Mouse (Mus musculus) stomach, embryonic 15.5 days (tissue): Measurements from ENCODE around the gene Adamts4. TPM values are rescaled to one million over a fixed set of nuclear protein-coding genes. Genes with fewer than 3 reads are reported as not detected.

Source experiments
- ATAC-seq: fragments of 200-750 bp; cut with Nextera tagmentation; 2 replicates; pipeline ENCODE4 v1.8.0; 2017; ENCODE audit warnings: low read depth, moderate number of reproducible peaks, moderate TSS enrichment; ENCODE audit not compliant: insufficient read depth, low FRiP score
- H3K27ac ChIP-seq: fragments of 300-500 bp; sonication (generic); 2 replicates; pipeline ENCODE4 v1.5.1; 2015; ENCODE audit warnings: mild to moderate bottlenecking, inconsistent platforms
- H3K27me3 ChIP-seq: fragments of 300-500 bp; sonication (generic); replicated peaks from 2 replicates; pipeline ENCODE4 v1.6.1; 2015; ENCODE audit warnings: inconsistent platforms
- H3K36me3 ChIP-seq: fragments of 300-500 bp; sonication (generic); 2 replicates; pipeline ENCODE4 v1.6.1; 2015; ENCODE audit warnings: inconsistent platforms
- H3K4me1 ChIP-seq: fragments of 300-500 bp; sonication (generic); 2 replicates; pipeline ENCODE4 v1.6.1; 2015; ENCODE audit warnings: inconsistent platforms
- H3K4me2 ChIP-seq: fragments of 300-500 bp; sonication (generic); 2 replicates; pipeline ENCODE4 v1.6.1; 2015; ENCODE audit warnings: mild to moderate bottlenecking, inconsistent platforms
- H3K4me3 ChIP-seq: fragments of 300-500 bp; sonication (generic); replicated peaks from 2 replicates; pipeline ENCODE4 v1.5.1; 2015; ENCODE audit warnings: inconsistent platforms
- H3K9ac ChIP-seq: fragments of 300-500 bp; sonication (generic); 2 replicates; pipeline ENCODE4 v1.6.1; 2015; ENCODE audit warnings: inconsistent platforms
- H3K9me3 ChIP-seq: fragments of 300-500 bp; sonication (generic); 2 replicates; pipeline ENCODE4 v1.6.1; 2016; ENCODE audit warnings: inconsistent platforms
- WGBS: fragments of 180-500 bp; shearing (Covaris S2); methylation state at CpG from one replicate; pipeline ENCODE4 v1.1.7; 2015; 5-methylcytosine and 5-hydroxymethylcytosine counted together
- polyA plus RNA-seq: library from polyadenylated mRNA; unstranded; fragments of >200 nt; fragmentation: Nextera tagmentation; extraction: Ambion mirVana; gene quantifications from 2 replicates; pipeline ENCODE4 v1.2.1, GENCODE M21; 2015

Adamts4 gene
- polyA plus RNA-seq, 1 experiment from 2014 or later, result 8.8 TPM

GRCm38 (mm10) chr1:171282086-171282805, 32.0 kb downstream of the Adamts4 start:
- no peak overlapping the region for H3K9ac ChIP-seq
- H3K4me1 ChIP-seq, result peaks cover 27% of the 10 kb centered on the region
- peaks cover 32% of the 10 kb centered on the region for H3K36me3 ChIP-seq
- WGBS, result 72% methylated on average over 18 of the region's 18 CpGs
- no peaks in the 10 kb centered on the region for H3K27me3 ChIP-seq
- ATAC-seq, result no peak
- H3K4me3 ChIP-seq, result peak overlapping the region; percentile 72
- no peaks in the 10 kb centered on the region for H3K9me3 ChIP-seq
- H3K4me2 ChIP-seq, result peak overlapping the region; percentile 81; the same call in 1 of the 2 replicates
- H3K27ac ChIP-seq, result peak overlapping the region; percentile 90; the same call in 1 of the 2 replicates

- peaks cover 27% of the 10 kb centered on the region for H3K4me1 ChIP-seq
- H3K9ac ChIP-seq, result no peak overlapping the region
- no peak overlapping the region for H3K4me2 ChIP-seq
- H3K27me3 ChIP-seq, result no peaks in the 10 kb centered on the region
- no peak for ATAC-seq
- H3K36me3 ChIP-seq, result peaks cover 24% of the 10 kb centered on the region
- WGBS, result 90% methylated on average over 18 of the region's 18 CpGs
- no peak overlapping the region for H3K4me3 ChIP-seq
- H3K27ac ChIP-seq, result no peak overlapping the region
- H3K9me3 ChIP-seq, result no peaks in the 10 kb centered on the region
These were observed 33.3 kb downstream of the Adamts4 start for GRCm38 (mm10) chr1:171283188-171284160.

DNA sequence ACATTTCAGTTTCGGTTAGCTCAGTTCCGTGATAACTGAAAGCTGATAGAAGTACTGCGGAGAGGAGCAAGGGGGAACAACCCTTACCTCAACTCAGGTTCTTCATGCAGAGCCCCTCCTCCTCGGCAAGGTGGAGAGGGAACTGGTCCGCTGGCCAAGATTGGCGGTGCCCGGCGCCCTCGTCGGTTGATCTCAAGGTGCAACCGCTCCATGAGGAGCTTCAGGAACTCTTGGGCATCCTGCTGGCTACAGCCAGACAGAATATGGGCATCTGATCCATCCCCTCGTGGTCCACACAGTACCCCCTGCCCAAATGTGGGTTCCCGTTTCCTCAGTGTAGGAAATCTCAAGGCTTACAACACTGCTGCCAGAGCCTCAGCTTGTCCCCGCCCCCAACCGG, 34.3 kb downstream of the Adamts4 start:
- Histone ChIP-seq H3K9ac (no peak overlapping the region), H3K4me1 (peaks cover 24% of the 10 kb centered on the region), H3K27me3 (no peaks in the 10 kb centered on the region), H3K27ac (no peak overlapping the region), H3K9me3 (no peaks in the 10 kb centered on the region), H3K4me2 (no peak overlapping the region), H3K4me3 (no peak overlapping the region; the same call in 1 of the 2 replicates), H3K36me3 (peaks cover 31% of the 10 kb centered on the region)
- ATAC-seq, result no peak
- WGBS, result 87% methylated on average over 15 of the region's 15 CpGs

DNA sequence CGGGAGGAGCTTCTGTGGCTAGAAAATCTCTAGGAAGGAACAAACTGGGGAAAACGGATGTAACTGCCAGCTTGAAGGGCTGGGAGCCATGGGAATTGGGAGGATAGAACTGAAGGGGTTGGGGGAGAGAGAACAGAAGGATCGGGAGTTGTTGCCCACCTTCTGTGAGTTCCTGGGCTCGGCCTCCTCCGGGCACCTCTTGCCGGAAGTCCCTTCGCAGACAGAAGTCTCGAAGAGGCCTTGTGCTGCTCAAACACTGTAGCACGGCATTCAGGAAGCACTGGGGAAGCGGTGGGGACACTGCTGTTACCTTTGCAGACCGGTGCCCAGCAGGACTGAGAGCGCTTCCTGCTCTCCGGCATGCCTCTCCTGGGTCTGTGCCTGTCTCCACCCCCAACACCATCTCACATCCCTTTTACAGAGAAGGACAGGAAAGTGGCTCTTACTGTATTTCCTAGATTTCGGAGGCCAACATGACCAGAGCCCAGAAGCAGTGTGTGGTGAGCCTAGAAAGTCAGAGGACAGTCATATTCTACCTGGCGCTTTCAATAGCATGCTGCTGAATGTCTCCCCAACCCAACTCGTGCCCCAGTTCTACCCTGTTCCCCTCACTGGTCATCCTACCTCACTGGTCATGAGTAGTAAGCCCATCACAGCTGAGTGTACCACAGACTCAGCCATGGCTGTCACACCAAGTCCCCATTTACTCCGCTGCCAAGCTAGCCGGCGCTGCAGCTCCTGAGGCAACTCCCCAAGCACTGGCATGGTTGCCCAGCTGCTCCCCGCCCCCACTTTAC, 35.1 kb downstream of the Adamts4 start:
- Histone ChIP-seq H3K9me3 (no peaks in the 10 kb centered on the region), H3K4me2 (no peak overlapping the region), H3K4me3 (no peak overlapping the region; the same call in 1 of the 2 replicates), H3K9ac (no peak overlapping the region), H3K27me3 (no peaks in the 10 kb centered on the region), H3K27ac (no peak overlapping the region), H3K36me3 (peaks cover 33% of the 10 kb centered on the region), H3K4me1 (peaks cover 16% of the 10 kb centered on the region)
- 86% methylated on average over 20 of the region's 20 CpGs for WGBS
- no peak for ATAC-seq

DNA sequence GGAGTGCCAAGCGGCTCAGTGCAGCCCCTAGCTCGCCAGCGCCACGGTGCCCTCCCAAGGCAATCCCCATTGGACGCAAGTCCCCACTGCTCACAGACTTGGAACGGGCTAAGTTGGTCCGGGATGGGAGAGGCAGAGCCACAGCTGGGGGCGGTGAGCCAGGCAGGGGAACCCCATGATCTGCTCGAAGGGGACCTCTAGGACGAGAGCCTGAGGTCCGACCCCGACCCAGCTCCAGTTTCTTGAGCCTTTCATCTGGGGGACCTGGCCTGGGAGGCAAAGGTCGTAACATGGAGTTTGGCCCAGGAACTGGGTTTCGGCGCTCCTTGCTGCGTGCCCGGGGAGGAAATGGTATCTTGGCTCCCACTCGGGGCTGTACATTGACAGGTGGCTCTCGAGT, 36.3 kb downstream of the Adamts4 start:
- peaks cover 15% of the 10 kb centered on the region for H3K4me1 ChIP-seq
- no peaks in the 10 kb centered on the region for H3K9me3 ChIP-seq
- no peak overlapping the region for H3K27ac ChIP-seq
- H3K9ac ChIP-seq, result no peak overlapping the region
- no peaks in the 10 kb centered on the region for H3K27me3 ChIP-seq
- WGBS, result 87% methylated on average over 19 of the region's 19 CpGs
- H3K4me3 ChIP-seq, result peak overlapping the region; percentile 90
- peaks cover 33% of the 10 kb centered on the region for H3K36me3 ChIP-seq
- no peak for ATAC-seq
- H3K4me2 ChIP-seq, result peak overlapping the region; percentile 78

DNA sequence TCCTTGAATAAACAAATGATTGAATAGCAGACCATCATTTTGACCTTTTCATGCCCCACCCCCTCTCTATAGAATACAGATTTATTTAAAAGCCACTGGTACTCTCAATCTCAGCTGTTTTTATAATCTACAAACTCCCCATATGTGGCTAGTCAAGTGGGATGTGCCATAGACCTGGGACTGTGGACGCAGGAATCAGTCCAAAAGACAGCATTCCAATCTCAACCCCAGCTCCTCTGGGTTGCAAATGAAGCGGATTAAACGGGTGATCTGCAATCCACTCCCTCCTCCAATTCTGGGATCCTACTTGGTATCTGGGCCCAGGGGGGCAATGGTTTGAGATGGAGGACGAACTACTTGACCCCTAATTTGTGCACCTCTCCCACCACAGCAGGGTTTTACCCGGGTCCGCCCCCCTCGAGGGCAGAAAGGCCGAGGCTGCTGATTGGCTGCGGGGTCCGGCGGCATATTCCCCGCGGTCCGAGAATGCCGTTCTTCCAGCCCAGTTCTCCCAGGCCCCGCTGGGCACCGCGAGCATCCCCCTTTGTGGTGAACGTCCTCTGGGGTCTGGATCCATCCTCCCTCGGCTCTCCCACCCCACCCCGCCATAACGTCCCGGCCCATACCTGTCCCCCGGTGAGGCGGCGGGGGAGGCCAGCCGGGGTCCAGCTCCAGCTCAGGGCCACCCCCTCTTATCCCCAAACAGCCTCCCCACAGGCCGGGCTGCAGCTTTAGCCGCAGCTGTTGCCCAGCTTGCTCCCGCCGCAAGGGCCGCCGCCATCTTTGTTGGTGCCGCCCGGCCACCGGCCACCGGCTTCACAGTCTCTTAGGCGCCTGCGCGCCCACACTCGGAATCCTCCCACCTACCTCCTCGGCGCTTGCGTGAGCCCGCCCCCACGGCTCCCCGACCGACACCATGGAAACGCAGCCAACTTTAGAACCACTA, 37.2 kb downstream of the Adamts4 start, which contains the start of gene Usp21:
Gene Usp21, minus strand, starts transcription at position 856 of the 946 bp plus-strand sequence.
- peak within 1 kb of the TSS; percentile 86 for H3K27ac ChIP-seq
- WGBS, result under 1% methylated on average over 49 of the region's 49 CpGs
- peak within 1 kb of the TSS; percentile 90 for H3K4me3 ChIP-seq
- H3K4me1 ChIP-seq, result peaks cover 15% of the 10 kb centered on the region
- H3K9ac ChIP-seq, result peak within 1 kb of the TSS; percentile 89
- peak within 1 kb of the TSS; percentile 78 for H3K4me2 ChIP-seq
- no peaks in the 10 kb centered on the region for H3K9me3 ChIP-seq
- ATAC-seq, result peak; percentile 96
- no peaks in the 10 kb centered on the region for H3K27me3 ChIP-seq
- peaks cover 32% of the 10 kb centered on the region for H3K36me3 ChIP-seq

GRCm38 (mm10) chr1:171288328-171288727, 38.1 kb downstream of the Adamts4 start:
- H3K4me1 ChIP-seq, result peaks cover 17% of the 10 kb centered on the region
- H3K9me3 ChIP-seq, result no peaks in the 10 kb centered on the region
- no peak for ATAC-seq
- peaks cover 30% of the 10 kb centered on the region for H3K36me3 ChIP-seq
- H3K9ac ChIP-seq, result no peak overlapping the region
- H3K4me2 ChIP-seq, result peak overlapping the region; percentile 29
- peak overlapping the region; percentile 44; the same call in 1 of the 2 replicates for H3K27ac ChIP-seq
- H3K27me3 ChIP-seq, result no peaks in the 10 kb centered on the region
- WGBS, result 58% methylated on average over 4 of the region's 4 CpGs
- H3K4me3 ChIP-seq, result peak overlapping the region; percentile 90; the same call in 1 of the 2 replicates

GRCm38 (mm10) chr1:171293351-171293750, 43.1 kb downstream of the Adamts4 start:
- Histone ChIP-seq H3K36me3 (peaks cover 10% of the 10 kb centered on the region), H3K27ac (no peak overlapping the region; the same call in 1 of the 2 replicates), H3K4me3 (no peak overlapping the region), H3K4me1 (peaks cover 9% of the 10 kb centered on the region), H3K9ac (no peak overlapping the region), H3K4me2 (peak overlapping the region; percentile 72), H3K9me3 (no peaks in the 10 kb centered on the region), H3K27me3 (no peaks in the 10 kb centered on the region)
- 83% methylated on average over 3 of the region's 3 CpGs for WGBS
- ATAC-seq, result no peak

DNA sequence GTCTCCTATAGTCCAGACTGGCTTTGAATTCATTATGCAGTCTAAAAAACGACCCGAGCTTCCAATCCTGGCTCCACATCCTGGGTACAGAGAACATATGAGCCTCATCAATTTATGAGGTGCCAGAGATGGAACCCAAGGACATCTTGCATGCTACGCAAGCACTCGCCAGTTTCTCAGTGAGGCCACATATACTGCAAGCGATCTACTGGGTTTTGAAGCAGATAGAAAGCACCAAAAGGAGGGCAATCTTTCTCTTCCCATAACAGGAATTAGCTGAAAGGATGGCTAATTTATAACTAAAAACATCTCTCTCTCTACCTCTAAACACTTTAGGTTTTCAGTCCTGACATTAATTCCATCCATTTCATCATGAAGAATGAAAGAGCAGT, 43.7 kb downstream of the Adamts4 start:
- Histone ChIP-seq H3K4me3 (peak overlapping the region; percentile 81), H3K27ac (peak overlapping the region; percentile 98), H3K9me3 (no peaks in the 10 kb centered on the region), H3K4me1 (peaks cover 9% of the 10 kb centered on the region), H3K4me2 (peak overlapping the region; percentile 72), H3K27me3 (no peaks in the 10 kb centered on the region), H3K9ac (peak overlapping the region; percentile 84; the same call in 1 of the 2 replicates), H3K36me3 (peaks cover 5% of the 10 kb centered on the region; the same call in 1 of the 2 replicates)
- 39% methylated on average over 5 of the region's 5 CpGs for WGBS
- no peak for ATAC-seq

- H3K4me1 ChIP-seq, result peaks cover 9% of the 10 kb centered on the region
- WGBS, result under 1% methylated on average over 42 of the region's 42 CpGs
- peak within 1 kb of the TSS; percentile 72 for H3K4me2 ChIP-seq
- H3K27ac ChIP-seq, result peak within 1 kb of the TSS; percentile 98
- H3K4me3 ChIP-seq, result peak within 1 kb of the TSS; percentile 81
- no peaks in the 10 kb centered on the region for H3K9me3 ChIP-seq
- no peaks in the 10 kb centered on the region for H3K27me3 ChIP-seq
- peak; percentile 70 for ATAC-seq
- peak within 1 kb of the TSS; percentile 84 for H3K9ac ChIP-seq
- H3K36me3 ChIP-seq, result peaks cover 3% of the 10 kb centered on the region; the same call in 1 of the 2 replicates
These were observed 44.3 kb downstream of the Adamts4 start, which contains the start of gene Ufc1 for GRCm38 (mm10) chr1:171294298-171295062. TSS of gene Ufc1 (minus strand) at chr1:171295024.
